Mouse (Mus musculus) mesoderm, embryonic 11.5 days (tissue): Measurements from ENCODE around the gene Tbc1d22a.
"Not testable (repeated sequence)": the region's sequence is repeated elsewhere in the genome, so short reads cannot be mapped to it uniquely, and the experiment has no call there.

ENCODE experiments used
- DNase-seq: peaks from one replicate; pipeline ENCODE4 v3.0.0-alpha.2; 2012; ENCODE audit warnings: low read depth, low spot score

Gene Tbc1d22a

GRCm38 (mm10) chr15:86181321-86181720, 32.9 kb upstream of the Tbc1d22a start:
- not testable (repeated sequence) for DNase-seq

DNA sequence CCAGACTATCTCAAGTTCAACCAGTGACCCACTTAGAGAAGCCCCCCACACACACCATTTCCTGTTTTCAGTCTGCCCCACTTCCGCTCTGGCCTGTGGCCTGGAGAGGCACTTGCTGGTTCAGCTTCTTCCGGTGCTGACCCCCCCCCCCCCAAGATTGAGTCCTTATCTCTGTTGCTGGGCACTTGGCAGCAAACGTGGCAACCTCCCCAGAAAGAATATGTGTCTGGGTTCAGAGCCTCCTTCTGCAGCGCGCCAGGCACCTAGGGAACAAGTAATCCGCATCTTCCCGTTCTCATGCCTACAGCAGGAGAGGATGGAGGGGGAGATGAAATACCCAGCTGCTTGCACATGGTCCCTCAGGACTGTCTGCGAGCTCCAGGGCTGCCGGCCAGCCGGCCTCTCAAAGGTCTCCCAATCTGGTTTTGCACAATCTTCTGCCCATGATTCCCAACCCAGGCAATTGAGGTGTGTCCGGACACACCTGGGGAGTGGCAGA, 32.3 kb upstream of the Tbc1d22a start:
- no peak for DNase-seq

DNA sequence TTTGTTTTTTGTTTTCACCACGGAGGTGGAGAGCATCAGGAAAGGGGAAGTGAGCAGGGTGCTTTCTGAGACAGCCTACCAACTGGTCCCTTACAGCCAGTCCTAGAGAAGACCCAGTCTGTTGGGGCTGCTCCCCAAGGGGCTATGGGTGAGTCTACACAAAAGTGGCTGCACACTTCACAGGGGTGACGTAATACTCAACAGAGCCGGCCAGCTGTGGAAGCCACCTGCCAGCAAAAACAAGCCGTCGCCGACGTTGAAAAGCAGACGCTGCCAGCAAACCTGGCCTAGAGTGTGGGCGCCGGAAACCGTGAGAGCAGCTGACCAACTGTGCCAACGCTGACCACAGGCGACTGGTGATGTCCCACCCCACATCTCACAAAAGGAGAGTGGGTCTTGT, 31.6 kb upstream of the Tbc1d22a start:
- DNase-seq = no peak

DNA sequence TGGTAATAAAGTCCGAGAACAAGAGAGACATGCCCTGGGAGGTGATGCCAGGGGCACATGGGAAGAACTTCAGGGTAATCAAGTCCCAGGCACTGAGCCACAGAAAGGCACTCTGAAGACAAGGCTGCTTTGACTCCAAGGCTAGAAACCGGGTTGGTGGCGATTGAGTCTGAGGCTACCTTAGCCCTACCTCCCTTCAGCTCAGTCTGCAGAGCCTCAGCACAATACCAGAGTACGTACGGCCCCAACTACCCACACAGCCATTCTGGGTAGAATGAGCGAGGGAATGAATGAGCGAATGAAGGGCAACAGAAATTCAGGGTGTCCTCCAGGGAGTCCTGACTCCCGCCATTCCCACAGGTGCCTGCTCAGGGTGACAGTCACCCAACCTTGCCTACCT, 30.8 kb upstream of the Tbc1d22a start:
- DNase-seq = no peak

DNA sequence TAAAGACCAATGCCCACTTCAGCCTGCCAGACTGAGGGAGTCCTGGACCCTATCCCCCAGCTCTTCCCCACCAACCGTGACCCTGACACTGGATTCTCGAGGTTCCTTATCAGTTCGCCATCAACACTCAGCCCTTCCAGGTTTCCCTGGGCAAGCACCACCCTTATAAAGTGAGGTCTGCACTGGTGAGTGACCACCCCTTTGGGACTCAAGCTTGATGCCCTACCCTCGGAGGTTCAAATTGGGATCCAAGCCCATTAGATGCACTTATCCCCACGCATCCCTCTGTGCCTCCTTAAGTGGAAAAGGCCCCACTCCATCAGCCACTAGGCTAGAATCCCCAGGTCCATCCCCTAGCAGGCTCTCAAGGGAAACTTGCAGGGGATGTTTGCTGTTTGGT, 30.2 kb upstream of the Tbc1d22a start:
- DNase-seq = no peak

- peak; percentile 48 for DNase-seq
Measured at GRCm38 (mm10) chr15:86184851-86185688, 29.2 kb upstream of the Tbc1d22a start.

GRCm38 (mm10) chr15:86185689-86186569, 28.3 kb upstream of the Tbc1d22a start, which contains the start of gene Cerk:
Gene Cerk, minus strand, starts transcription at chr15:86186141.
- DNase-seq = peak; percentile 72

- DNase-seq = no peak
Measured at GRCm38 (mm10) chr15:86186686-86187085, 27.6 kb upstream of the Tbc1d22a start.

- DNase-seq = peak; percentile 68
Measured at GRCm38 (mm10) chr15:86188186-86188585, 26.1 kb upstream of the Tbc1d22a start.

DNA sequence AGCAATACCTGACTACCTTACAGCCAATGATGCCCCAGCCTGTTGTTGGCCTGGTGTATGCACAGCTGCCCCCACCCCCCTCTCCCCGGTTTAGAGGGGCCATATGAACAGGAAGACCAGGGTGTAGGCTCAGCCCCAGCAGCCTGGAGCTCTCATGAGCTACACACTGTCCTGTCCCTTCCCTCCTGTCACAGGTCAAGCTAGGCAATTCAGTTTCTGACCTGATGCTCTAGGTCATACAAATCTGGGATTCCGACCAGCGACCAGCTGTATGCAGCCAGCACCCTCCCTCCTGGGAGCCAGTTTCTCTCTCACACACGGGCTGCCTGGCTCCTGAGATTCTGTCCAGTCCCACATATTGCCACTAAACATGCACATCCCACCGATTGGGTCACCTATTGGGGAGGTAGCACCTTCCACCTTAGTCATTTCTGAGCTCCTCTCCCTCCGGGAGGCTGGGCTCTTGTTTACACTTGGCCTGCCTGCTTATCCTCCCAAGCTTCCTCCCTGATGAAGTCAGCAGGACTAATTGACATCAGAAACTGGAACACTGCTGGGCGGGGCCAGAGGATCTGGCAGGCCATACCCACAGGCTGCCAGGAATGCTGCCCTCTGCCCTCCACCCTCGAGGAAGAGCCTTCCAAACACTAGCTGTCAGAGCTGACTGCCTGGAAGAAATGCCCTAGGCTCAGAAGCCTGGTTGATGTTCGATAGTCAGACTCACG, 25.4 kb upstream of the Tbc1d22a start:
- no peak for DNase-seq

DNA sequence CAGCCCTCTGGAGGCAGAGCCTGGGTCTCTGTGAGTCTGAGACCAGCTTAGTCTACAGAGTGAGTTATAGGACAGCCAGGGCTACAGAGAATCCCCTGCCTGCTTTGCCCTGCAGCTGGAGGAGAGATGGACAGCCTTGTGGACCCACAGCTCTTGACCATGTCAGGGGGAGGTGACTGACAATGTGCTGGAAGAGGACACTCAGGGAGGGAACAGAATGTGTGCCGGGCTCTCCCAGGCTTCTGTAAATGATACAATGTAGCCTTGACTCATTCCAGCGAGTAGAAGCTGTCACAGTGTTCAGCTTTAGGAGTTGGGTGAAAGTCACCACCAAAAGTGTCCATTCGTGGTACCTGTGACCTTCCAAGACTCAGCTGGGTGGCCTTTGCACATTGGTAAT, 23.9 kb upstream of the Tbc1d22a start:
- no peak for DNase-seq

DNA sequence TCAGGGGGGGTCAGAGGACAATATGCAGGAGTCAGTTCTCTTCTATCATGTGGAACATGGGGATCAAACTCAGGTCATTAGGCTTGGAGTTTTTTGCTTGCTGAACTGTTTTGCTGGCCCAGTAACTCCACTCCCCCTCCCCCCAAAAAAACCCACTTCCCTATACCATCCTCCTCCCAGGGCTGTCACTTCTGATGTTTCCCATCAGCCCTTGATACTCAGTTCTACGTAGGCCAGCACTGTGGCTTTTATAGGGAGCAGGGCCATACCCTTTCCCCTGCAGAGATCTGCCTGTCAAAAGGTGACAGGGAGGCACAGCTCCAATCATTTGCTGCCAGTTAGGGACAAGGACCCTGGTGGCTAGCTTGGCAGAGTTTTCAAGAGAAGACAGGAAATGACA, 22.8 kb upstream of the Tbc1d22a start:
- no peak for DNase-seq

GRCm38 (mm10) chr15:86191933-86192332, 22.3 kb upstream of the Tbc1d22a start:
- DNase-seq = no peak

DNA sequence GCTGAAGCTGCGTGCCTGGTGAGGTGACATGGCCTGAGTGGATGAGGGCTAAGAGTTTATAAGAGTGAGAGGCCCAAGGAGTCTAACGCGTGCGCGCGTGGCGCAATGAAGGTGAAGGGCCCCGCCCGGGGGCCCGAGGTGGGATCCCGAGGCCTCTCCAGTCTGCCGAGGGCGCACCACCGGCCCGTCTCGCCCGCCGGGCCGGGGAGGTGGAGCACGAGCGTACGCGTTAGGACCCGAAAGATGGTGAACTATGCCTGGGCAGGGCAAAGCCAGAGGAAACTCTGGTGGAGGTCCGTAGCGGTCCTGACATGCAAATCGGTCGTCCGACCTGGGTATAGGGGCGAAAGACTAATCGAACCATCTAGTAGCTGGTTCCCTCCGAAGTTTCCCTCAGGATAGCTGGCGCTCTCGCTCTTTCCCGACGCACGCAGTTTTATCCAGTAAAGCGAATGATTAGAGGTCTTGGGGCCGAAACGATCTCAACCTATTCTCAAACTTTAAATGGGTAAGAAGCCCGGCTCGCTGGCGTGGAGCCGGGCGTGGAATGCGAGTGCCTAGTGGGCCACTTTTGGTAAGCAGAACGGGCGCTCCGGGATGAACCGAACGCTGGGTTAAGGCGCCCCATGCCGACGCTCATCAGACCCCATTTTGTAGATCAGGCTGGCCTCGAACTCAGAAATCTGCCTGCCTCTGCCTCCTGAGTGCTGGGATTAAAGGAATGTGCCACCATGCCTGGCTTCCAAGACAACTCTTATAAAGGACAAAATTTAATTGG, 19.4 kb upstream of the Tbc1d22a start:
- not testable (repeated sequence) for DNase-seq

DNA sequence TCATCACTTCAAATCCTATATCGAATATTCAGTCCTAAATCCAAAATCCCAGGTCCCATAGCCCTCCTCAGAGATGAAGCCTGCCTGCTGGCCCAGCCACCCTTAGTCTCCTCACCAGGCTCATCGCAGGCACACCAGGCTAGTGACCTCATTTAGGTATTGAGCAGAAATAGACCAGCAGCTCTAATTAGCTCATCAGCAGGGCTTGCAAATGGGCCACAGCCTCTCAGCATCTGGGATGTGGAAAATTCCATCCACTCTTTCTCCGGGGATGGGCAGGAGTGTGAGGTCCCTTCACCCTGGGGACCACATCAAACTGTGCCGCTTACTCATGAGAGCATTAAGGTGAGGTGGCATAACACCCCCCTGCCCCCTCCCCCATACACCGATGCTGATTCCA, 15.2 kb upstream of the Tbc1d22a start:
- DNase-seq = no peak

GRCm38 (mm10) chr15:86199482-86199881, 14.8 kb upstream of the Tbc1d22a start:
- DNase-seq = no peak

DNA sequence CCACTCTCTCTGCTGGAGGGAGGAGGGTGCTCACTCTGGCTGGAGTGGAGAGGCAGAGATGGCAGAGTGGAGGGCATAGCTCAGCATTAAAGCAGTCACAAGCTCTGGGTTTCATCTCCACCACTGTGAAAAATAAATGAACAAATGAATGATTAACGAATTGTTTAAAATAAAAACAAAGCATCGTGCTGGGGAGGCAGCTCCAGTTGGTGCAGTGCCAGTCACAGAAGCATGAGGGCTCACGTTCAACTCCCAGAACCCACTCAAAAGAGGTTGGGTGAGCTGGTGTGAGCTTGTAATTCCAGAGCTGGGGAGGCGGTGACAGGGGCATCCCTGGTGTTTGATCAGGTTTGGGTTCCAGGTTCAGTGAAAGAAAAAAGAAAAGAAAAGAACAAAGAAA, 14.1 kb upstream of the Tbc1d22a start:
- no peak for DNase-seq

- DNase-seq = no peak
Measured at GRCm38 (mm10) chr15:86201095-86201494, 13.2 kb upstream of the Tbc1d22a start.

DNA sequence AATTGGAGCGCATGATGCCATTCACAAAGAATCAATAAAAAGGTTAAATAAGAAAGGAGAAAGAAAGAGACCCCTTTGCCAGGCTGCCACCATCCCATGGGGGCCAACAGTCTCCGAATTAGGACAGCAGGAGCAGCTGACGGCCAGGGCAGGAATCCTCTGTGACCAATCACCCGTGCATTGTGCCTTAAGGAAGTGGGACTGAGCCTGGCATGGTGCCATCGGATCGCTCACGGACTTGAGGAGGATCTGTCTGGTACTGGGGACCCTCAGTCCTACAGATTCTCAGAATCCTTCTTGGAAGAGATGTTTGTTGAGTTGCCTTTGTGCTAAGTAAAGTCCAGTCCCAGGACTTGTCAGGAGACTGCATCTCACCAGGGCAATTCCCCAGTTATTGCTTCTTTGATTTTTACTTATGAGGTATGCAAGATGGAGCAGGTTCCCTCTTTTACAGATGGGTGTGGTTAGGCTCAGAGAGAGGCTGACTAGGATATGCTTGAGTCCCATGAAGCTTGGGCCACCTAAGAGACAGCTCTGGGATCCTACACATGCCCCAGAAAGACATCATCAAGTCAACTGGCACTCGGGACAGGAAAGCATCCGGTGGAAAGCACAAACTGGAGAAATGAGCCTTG, 12.4 kb upstream of the Tbc1d22a start:
- DNase-seq = no peak

GRCm38 (mm10) chr15:86202640-86203039, 11.6 kb upstream of the Tbc1d22a start:
- no peak for DNase-seq
